Mouse (Mus musculus): ENCODE results near the gene Klhl26. TPM values are rescaled to one million over a fixed set of nuclear protein-coding genes. Genes with fewer than 3 reads are reported as not detected.

The Klhl26 gene
- total RNA-seq, 2 experiments from 2014 or later = 6.7 to 8.5 TPM

DNA sequence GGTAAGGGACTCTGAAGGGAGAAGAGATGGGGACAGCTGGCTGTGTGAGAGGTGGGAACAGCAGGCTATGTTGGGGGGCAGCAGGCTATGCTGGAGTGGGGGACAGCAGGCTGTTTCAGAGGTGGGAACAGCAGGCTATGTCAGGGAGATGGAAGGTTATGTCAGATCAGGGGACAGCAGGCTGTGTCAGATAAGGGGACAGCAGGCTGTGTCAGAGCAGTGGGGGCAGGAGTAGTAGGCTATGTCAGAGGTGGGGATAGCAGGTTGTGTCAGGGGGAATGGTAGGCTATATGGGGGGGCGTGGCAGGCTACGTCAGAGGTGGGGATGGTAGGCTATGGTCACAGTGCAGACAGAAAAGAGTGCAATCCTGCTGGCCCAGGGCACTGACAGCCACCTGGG lies 54.0 kb downstream of the Klhl26 start:
- Histone ChIP-seq H3K4me3 (no peak overlapping the region), H3K27ac (no peak overlapping the region)
- no peak for DNase-seq
- TF ChIP-seq CTCF (IDR thresholded peaks at IDR 0.05) = no peak
- intact Hi-C loops (cut with DNase I) = no loop called here

DNA sequence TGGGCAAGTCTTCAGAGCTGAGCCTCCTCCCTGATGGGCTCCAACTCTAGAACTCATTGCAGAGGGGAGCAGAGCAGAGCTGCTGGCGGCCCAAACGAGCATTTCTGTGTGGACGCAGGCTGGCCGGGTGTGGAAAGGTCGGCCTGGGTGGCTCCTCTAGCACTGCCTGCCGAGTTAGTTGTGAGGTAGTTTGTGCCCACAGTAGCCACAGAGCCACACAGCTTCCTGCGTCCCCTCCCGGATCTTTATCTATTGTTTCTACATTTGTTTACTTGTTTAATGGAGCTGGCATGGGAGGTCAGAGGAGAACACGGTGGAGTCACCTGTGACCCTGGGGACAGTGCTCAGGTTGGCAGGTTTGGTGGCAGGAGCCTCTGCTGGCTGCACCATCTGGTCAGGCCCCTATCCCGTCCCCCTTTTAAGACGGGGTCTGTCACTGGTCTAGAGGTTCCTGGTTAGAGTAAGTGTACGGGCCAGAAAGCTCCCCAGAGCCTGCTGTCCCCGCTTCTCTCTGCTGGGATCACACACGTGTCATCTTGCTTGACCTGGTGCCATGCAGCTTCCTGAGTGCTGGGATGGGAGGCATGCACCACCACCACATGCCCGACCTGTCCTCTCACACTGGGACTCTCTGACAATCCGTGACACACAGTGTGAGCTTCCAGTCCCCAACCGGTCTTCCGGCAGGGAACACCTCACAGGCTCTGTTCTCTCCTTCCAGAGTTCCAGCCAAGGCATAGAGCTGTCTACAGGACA lies 55.2 kb downstream of the Klhl26 start:
- Histone ChIP-seq H3K27ac (no peak overlapping the region), H3K4me3 (no peak overlapping the region)
- DNase-seq = no peak
- TF ChIP-seq CTCF (IDR thresholded peaks at IDR 0.05) = no peak
- intact Hi-C loops (cut with DNase I) = no loop called here

DNA sequence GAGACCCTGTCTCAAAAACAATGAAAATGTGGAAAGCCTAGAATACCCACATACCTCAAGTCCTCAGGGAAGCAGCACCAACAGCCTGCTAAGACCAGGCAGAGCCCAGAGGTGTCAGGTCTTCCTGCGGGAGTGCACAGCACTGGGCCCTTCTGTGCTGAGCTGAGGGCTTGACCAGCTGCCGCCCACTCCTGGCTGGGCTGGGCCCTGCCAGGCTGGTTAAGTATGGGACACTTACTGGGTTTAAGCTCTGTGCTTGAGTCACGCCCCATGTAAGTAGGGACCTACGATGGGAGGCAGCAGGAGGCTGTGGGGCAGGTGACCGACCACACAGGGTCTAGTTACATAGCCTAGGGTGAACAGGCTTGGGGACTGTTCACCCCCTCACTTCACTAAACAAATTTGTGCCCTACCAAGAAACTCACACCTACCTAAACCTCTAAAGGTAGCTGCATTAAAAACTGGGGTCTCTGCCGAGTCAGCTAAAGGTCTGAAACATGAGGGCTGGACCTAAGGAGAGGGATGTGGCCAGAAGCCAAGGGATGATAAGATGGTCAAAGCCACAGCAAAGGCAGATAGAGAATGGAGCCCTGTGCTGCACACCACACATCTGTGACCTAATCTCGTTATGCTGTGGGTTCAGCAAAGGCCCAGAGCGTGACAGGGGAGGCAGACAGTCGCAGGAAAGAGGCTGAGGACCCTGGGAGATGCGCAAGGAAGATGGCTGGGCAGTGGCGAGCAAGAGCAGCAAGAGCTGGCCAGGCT lies 56.7 kb downstream of the Klhl26 start:
- H3K27ac ChIP-seq = no peak overlapping the region

DNA sequence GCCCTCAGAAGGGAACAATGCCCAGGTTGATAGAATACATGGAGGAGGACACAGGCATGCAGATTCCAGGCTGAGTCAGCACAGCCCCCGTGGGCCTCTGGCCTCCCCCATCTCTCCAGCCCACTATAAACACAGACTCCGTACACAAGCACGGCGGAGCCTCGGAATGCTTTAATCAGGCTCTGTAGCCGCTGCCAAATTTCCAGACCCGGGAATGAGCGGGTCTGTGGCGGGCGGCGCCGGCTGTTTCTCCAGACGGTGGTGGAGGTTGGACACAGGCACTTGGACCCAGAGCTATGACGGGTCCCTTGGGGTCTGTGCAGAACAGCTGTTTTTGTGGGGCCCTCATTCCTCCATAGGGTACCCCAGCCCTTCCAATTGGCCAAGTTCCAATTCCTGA lies 57.8 kb downstream of the Klhl26 start:
- intact Hi-C loops (cut with DNase I) = no loop called here
- Histone ChIP-seq H3K27ac (0 out of 2 replicates have a peak overlapping the region, but pooled peaks have one; percentile 3), H3K4me3 (no peak overlapping the region)
- no peak for TF ChIP-seq CTCF (IDR thresholded peaks at IDR 0.05)
- no peak for DNase-seq

More for the DNA sequence above, 56.7 kb downstream of the Klhl26 start:
- intact Hi-C loops (cut with DNase I) = no loop called here
- DNase-seq = no peak
- no peak for TF ChIP-seq CTCF (IDR thresholded peaks at IDR 0.05)
- H3K4me3 ChIP-seq = no peak overlapping the region

DNA sequence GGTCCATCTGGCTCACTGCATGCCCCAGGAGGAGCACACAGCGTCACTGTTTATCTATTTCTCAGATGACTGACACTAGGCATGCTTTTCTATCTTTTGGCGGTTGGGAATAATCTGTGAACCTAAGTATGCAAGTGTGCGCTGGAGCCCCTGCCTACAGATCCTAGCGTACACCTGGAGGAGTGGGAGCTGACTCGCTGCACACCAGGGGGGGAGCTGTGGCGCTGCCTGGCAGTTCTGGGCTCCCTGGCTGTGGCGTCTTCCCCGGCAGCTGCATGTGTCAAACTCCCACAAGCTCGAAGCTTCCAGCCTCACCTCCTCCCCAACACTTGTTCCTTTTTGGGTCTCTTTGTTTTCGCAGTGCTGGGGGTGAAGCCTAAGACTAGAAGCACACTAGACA lies 58.9 kb downstream of the Klhl26 start:
- no peak for TF ChIP-seq CTCF (IDR thresholded peaks at IDR 0.05)
- intact Hi-C loops (cut with DNase I) = no loop called here
- H3K4me3 ChIP-seq = no peak overlapping the region
- H3K27ac ChIP-seq = no peak overlapping the region
- DNase-seq = no peak

DNA sequence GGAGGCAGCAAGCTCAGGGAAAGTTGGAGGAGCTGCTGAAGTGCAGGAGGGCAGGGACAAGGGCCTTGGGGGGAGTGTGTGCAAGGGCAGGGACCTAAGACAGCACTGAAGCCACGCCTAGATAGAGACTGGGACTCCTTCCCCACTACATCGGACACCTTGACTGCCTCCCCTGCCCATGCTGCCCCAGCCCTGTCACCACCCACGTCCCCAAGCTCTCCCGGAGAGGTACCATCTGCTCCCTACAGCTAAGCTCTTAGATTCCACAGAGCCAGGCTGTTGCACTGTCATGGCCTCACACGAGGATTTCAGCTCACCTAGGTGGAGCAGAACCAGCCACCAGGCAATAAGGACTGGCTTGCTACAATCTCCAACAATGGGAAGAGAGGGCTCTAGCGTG lies 59.8 kb downstream of the Klhl26 start:
- DNase-seq = no peak
- Histone ChIP-seq H3K27ac (no peak overlapping the region), H3K4me3 (no peak overlapping the region)
- intact Hi-C loops (cut with DNase I) = no loop called here
- no peak for TF ChIP-seq CTCF (IDR thresholded peaks at IDR 0.05)

DNA sequence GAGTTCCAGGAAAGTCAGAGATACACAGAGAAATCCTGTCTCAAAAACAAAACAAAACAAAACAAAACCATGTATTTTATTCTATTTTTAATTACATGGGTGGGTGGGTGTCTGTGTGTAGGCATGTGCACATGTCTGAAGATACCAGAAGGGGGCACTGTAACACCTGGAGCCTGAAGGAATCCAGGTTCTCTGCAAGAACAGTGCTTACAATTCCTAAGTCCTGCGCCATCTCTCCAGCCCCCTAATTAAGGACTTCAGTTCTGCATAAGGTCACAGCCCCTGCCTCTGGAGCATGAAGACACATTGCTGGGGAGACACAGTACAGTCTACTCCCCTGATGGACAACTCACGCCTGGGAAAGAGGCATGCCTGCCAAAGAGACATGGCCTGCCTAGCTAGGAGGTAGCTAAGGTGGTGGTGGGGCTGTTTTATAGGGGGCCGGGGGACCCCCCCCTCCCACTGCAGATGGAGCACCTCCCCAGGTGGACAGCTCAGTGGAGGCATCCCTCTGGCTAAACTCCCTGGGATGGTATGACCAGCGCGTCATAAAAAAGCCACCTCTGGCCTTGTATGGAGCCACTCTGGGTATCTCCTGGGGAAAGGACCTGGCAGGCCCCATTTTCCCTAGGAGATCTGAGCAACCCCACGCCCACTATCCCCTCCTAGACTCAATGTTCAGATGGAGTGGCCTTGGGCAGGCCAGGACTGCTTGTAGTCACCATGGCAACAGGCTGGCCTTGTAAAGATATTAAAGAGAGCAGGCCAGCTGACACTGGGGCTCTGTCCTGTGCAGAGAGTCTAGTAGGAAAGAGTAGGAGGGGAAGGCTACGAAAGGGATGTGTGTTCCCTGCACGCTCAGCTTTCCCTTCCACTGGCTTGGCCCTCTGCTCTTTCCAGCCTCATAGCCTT lies 61.0 kb downstream of the Klhl26 start:
- Histone ChIP-seq H3K4me3 (no peak overlapping the region), H3K27ac (no peak overlapping the region)
- TF ChIP-seq CTCF (IDR thresholded peaks at IDR 0.05) = peak; percentile 67
- no peak for DNase-seq
- intact Hi-C loops (cut with DNase I) = loop anchor here (2.0 kb wide), 1 partner anchor 77 kb away; the partner anchor contains the start of gene Crlf1

DNA sequence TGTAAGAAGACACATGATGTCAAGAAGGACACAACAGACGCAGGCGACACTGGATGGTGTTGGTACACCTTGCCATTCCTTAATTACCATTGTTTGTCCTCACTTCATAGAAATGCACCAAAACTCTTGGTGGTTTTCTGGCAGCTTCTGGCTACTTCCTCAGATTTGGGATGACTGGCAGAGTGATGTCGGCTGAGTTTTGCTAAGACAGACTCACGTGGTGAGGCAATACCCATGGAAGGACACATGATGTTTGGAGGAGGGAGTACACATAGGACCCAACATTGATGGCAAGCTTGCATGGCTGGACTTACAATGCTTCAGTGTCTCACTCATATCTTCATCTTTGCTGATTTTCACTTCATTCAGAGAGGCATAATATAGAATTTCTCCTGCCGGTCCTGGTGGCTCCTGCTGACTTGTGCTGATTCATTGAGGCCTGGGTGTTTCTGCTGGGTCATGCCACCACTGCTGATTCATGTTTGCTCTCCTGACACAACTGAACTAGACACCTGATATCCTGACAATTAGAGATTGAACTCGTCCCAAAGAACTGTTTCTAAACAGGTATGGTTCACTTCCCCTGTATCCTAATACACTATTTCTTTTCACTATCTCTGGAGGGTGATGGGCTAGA lies 62.3 kb downstream of the Klhl26 start:
- Histone ChIP-seq H3K4me3 (no peak overlapping the region), H3K27ac (no peak overlapping the region)
- intact Hi-C loops (cut with DNase I) = loop anchor here (2.0 kb wide), 1 partner anchor 78 kb away; the partner anchor contains the start of gene Crlf1
- no peak for DNase-seq
- no peak for TF ChIP-seq CTCF (IDR thresholded peaks at IDR 0.05)

DNA sequence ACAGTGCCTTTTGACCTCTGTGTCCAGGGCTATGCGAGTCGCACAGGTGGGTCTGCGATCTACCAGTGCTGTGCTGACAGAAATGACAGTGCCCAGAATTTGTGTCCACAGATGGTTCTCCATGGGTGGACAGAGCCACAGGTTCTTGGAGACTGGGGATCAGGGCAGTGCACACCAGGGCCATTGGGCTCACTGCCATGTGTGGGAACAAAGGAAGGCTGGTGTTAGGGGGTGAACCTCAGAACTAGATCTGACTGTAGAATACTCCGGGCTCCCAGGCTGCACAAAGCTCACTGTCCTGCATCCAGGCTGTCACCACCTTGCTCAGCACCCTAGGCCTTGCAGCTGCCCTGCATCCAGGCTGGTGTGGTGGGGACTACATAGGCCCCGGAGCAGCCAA lies 66.5 kb downstream of the Klhl26 start:
- no peak for TF ChIP-seq CTCF (IDR thresholded peaks at IDR 0.05)
- DNase-seq = no peak
- no peak overlapping the region for H3K4me3 ChIP-seq
- intact Hi-C loops (cut with DNase I) = no loop called here
- no peak overlapping the region for H3K27ac ChIP-seq

DNA sequence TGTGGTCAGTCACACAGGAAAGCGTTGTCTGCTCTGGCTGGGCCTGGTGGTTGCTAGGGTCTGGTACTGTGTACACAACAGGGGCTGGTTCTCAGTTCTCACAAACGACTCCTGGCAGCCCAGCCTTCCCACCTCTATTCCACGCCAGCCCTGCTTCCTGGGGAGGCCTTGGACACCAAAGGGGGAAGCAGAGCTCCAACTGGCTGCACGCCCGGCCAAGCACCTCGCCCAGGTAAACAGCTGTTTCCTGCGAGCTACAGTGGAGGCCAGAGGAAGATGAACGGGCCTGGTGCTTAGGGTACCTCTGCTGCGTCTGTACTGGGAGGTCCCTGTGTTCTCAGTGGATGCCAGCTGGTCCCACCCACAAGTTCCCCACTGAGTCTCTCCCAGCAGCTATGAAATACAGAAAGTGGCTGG lies 67.3 kb downstream of the Klhl26 start:
- intact Hi-C loops (cut with DNase I) = no loop called here
- DNase-seq = peak; percentile 51
- TF ChIP-seq CTCF (IDR thresholded peaks at IDR 0.05) = no peak
- Histone ChIP-seq H3K4me3 (no peak overlapping the region), H3K27ac (no peak overlapping the region)

DNA sequence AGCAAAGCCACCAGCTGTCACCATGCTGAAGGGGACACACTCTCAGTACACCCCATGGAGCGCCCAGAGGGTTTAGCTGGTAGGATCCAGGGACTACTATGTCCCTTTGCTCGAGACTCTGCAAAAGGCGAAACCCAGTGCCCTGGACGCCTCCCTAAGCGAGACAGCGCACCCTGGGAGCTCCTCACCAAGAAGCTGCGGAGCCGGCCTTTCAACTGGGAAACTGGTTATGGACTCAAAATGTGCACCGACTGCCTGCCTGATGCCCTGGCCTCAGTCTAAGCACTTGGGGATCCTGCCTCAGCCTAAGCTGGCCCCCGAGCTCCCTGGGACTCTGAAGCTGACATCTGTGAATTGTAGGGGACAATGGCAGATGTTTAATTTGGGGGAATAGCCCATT lies 67.7 kb downstream of the Klhl26 start:
- Histone ChIP-seq H3K27ac (no peak overlapping the region), H3K4me3 (no peak overlapping the region)
- intact Hi-C loops (cut with DNase I) = no loop called here
- no peak for DNase-seq
- TF ChIP-seq CTCF (IDR thresholded peaks at IDR 0.05) = no peak

DNA sequence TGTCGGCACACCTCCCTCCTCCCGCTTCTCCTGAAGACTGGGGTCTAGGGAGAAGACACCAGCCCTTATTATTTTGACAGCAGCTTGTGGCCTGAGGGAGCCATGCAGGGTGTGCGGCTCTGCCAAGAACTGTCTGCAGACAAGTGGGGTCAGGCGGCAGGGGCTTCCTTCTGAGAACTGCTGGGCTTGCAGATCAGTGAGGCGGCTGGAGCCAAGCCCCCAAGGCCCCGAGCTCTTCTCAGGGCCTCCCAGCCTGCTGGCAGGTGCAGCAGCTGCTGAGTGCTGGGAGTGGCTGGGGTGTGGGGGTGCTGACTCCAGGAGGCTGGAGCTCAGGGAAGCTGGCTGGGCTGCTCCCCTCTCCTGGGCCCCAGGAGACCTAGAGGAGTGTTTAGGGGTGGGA lies 68.5 kb downstream of the Klhl26 start:
- intact Hi-C loops (cut with DNase I) = no loop called here
- no peak overlapping the region for H3K4me3 ChIP-seq
- no peak for TF ChIP-seq CTCF (IDR thresholded peaks at IDR 0.05)
- DNase-seq = no peak
- H3K27ac ChIP-seq = no peak overlapping the region
